Mouse (Mus musculus) megakaryocyte-erythroid progenitor cell, adult 5-6 weeks (primary cell): ENCODE measurements around the gene Fbxl18. TPM values are rescaled to one million over a fixed set of nuclear protein-coding genes. Genes with fewer than 3 reads are reported as not detected.

Experiments
- ATAC-seq: replicated peaks from 2 replicates; pipeline ENCODE4 v1.8.0; 2016; ENCODE audit warnings: mild to moderate bottlenecking, inconsistent platforms; ENCODE audit not compliant: severe bottlenecking, poor library complexity, low FRiP score, low TSS enrichment
- total RNA-seq, 2 experiments: library from RNA; stranded (forward) in 1 of 2; stranded (reverse) in 1 of 2; fragments of 200-1000, 215-1000 nt in 1 of 2; fragments of >200 nt in 1 of 2; fragmentation: Nextera tagmentation in 1 of 2; gene quantifications; 2 replicates each; pipeline ENCODE4 v1.2.3; 2014 to 2017

Gene Fbxl18
- 7.7 and 7.8 TPM in 2 replicates for total RNA-seq (2014; fragmentation: Nextera tagmentation)
- total RNA-seq (2017): 1.4 and 3.9 TPM in 2 replicates

DNA sequence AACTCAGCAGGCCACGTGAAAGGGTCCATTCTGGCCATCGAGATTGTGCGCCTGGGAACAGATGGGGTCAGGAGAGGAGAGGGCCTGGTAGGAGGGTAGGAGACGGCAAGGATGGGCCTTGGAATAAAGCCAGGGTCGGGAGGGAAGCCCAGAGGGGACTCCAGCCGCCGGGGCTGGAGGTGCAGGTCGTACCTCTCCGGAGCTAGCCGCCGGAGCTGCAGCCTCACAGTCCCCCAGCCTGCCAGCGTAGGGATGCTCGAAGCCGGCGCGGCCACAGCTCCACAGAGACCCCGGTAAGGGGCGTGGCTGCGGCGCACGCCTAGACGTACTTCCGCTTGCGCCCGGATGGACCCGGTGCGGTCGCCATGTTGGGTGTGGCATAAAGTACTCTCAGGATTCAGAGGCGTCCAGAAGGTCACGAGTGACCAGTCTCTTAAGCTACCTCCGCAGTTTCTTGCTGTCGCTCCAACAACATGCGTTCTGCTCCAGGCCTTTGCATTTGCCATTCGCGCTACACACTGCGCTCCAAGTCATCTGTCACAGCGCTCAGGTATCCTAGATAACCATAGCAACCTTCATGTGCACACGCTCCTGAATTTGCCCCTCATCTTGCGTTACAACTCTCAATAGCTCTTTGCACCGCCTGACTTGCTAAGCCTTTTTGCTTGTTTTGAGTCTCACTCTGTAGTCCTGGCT, at the start of gene Fbxl18:
TSS of gene Fbxl18 (minus strand) at position 504 of the 696 bp plus-strand sequence.
- peak; percentile 83 for ATAC-seq

DNA sequence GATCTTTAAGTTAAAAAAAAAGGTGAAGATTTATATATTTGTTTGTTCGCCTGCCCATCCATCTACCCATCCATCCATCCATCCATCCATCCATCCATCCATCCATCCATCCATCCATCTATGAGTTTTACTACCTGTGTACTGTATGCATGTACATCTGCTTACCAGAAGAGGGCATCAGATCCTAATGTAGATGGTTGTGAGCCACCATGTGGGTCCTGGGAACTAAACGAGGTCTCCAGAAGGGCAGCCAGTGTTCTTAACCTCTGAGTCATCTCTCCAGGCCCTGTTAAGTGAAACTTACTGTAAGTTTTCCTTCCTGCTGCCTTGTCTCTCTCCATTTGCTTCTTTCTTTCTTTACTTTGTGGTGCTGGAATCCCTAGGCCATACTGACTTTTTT, 45.2 kb upstream of the Fbxl18 start:
- no peak for ATAC-seq

DNA sequence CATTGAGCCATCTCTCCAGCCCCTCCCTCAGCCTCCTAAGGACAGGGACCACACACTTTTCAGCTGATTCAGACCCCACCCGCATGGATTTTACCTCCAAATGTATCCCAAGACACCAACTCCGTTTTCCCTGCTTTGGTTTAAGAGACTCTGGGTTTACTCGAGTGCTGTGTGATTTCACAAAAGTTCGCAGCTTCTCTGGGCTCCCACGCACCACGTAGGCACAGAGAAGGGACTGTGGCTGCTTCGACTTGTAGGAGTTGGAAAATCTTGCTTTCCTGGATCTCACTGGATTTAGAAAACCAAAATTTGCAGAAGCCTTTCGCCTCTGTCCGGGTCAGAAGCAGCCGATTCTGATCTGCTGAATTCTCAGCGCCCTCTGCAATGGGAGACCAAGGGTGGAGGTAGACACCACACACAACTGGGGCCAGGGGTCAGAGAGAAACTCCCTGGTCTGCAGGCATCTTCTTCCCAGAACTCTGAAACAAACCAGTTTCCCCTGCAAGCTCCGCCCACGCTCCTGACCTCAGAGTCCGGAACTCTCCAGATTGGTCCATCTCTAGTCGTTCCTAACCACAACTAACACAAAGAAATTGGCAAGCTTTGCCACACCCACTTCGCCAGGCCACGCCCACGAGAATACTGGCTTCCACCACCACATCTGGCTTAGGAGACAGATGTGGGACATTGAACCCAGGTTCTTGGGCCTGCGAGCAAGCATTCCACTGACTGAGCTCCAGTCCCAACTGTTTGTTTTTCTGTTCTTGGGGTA, 42.9 kb upstream of the Fbxl18 start:
- peak; percentile 75 for ATAC-seq

DNA sequence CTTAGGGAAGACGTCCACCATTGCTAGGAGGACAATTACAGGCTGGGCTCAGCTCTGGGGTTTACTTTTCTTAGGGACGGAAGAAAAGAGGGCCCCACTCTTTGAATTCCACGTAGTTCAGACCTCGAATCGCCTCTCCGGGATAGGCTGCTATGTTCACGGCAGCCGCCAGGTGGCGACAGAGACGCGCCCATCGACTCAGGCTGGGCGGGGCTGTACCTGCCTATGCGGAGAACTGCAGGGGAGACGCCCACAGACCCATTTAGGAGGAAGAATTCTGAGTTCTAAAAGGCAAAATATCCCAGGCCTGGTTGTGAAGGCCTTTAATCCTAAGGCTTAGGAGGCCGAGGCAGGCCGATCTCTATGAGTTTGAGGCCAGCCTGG, 41.1 kb upstream of the Fbxl18 start:
- peak; percentile 53 for ATAC-seq

DNA sequence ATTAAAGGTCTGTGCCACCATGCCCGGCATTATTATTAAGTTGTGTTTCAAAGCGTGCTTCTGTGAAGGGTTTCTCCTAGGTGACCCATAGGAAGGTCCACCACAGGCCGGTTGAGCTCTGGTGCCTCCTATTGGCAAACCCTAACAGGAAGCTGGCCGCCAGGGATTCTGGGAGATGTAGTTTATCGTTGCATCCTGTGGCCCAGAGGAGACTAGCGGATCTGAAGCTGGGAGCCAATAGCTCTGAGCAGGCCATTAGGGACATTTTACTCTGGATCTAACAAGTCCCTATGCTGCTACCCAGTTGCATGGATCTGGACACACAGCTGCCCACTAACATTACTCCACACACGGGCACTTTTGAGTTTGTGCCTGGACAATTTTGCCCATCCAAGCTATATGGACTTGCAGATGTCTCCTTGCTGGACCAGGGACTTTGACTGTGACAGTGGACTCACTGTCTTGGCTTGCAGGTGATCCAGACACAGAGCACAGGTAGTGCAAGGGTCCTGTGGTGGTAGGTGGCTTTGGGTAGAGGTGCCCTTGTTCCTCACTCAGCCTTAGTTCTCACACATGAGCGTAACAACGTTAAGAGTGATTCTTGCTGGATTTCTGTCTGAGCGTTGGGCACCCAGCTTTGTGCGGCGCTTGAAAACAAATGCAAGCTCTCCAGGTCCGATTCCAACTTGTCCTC, 40.6 kb upstream of the Fbxl18 start:
- peak; percentile 36; the same call in 1 of the 2 replicates for ATAC-seq

DNA sequence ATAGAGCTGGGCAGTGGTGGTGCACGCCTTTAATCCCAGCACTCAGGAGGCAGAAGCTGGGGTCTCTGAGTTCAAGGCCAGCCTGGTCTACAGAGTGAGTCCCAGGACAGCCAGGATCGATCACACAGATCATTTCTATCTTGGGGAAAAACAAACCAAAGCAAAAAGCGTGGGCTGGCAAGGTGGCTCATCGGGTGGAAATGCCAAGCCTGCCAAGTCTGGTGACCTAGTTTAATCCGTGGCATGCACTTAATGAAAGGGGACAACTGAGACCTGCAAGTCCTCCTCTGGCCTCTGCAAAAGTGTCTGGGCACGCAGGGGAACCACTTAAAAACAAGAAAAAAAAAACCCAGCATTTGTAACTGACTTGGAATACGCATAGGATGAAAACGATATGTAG, 37.5 kb upstream of the Fbxl18 start:
- ATAC-seq: no peak

DNA sequence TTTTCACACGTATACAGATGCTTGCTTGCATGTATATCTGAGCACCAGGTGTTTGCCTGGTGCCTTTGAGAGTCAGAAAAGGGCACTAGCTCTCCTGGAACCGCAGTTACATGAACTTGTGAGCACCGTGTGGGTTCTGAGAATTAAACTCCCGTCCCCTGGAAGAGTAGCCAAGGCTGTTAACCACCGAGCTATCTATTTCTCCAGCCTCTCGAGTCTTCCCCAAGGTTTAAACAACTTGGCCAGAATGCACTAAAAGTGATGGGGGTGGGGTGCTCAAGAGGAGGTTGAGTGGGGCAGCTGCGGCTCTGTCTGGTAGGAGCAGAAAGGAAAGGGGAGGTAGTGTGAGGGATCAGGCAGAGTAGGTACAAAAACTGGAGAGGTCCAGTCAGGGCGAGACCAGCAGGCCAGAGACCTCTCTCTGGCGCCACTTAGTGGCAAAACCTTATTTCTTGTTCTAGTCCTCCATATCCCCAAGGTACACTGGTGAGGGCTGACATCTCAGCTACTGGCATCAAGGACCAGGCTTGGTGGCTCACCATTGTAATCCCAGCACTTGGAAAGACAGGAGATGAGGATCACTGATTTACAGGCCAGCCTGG, 37.0 kb upstream of the Fbxl18 start:
- peak; percentile 70 for ATAC-seq

DNA sequence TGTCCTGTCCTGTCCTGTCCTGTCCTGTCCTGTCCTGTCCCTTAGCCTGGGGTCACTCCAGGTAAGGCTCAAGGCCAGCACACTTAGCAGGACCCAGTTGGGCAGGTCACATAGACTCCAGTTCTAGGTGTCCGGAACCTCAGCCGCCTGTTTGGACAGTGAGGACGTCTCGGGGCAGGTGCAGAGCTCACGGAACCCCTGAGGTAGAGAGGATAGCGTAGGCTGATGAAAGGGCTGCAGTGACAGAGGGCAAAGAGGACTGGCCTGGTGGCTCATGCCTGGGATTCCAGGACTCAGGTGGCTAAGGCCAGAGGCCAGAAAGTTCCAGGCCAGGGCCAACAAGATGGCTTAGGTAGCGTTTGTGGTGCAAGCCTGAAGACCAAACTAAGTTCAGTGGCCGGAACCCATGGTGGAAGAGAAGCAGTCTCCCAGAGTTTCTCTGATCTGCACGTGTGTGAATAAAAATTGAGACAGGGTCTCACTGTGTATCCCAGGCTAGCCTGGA, 36.1 kb upstream of the Fbxl18 start:
- no peak for ATAC-seq

DNA sequence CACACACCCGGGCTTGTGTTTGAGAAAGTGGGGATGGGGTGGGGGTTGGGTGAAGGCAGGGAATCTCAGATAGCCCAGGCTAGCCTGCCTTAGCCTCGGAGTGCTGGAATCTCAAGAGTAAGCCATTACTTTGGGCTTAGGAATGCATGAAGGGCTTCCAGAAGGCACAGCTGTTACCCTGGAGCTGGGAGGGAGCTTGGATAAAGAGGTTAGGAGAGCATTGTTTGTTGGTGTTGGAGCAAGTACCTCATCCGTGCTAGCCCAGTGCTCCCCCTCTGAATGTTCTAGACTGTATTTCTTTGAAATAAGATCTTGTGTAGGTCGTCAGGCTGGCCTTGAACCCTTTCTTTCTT, 34.2 kb upstream of the Fbxl18 start:
- ATAC-seq: no peak

DNA sequence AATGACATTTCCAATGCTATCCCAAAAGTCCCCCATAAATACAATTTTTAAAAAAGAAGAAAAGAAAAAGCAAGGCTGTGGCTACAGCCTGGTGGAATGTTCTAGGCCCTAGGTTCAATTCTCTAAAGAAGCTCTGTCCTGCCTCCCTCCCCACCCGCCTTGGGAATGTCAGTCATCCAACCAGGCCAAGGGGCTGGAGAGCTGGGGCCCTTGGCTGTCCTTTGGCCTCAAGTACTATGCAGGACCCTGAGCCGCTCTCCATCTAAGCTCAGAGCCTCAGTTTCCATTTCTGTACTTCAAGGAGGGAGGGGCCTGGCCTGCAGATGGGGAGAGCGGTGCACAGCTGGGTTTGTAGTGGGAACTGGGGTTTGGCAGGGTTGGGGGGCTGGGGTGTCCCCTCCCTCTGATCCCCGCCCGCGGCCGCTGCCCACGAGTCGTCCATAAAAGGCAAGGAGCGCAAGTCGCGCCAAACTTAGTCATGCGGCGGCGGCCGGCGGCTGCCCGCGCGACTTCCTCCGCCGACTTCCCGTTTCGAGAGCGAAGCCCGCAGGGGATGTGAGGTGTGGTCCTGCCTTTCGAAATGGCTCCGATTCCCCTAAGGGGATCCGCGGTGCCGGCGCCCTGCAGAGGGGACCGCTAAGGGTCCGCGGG, 33.7 kb upstream of the Fbxl18 start:
- ATAC-seq: peak; percentile 23

DNA sequence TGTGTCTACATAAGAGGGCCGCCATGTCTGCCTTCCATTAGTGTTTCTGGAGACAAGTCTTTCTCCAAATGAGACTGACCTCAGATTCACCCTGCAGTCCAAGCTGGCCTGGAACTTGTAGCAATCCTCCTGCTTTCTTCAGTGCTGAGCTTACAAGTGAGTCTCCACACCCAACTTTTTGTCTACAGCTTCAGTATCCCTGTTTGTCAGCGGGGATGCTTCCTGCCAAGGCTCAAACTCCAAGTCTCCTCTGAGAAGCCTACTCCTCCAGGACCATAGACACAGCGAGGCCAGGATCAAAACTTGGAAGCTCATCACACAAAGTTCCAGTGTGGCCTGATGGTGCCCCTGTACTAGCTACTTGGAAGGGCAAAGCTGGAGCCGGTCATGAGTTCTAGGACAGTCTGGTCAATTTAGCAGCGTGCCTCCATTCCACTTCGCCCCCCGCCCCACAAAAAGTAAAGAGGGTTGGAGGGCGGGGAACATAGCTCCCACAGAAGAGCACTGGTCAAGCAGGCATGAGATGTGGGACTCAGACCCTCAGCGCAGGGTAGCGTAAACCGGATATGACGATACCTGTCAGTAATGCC, 32.2 kb upstream of the Fbxl18 start:
- ATAC-seq: no peak

DNA sequence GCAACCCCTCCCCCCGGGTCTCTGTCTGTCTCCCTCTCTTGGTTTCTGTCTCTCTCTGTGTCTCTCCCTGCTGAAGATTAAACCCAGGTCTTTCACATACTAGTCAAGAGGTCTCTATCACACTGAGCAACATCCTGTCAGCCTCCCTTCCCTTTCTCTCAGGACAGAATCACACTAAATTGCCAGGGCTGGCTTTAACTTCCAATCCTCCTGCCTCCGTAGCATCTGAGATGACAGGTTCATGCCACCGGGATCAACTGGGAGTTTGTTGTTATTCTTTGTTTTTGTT, 31.7 kb upstream of the Fbxl18 start:
- ATAC-seq: no peak

DNA sequence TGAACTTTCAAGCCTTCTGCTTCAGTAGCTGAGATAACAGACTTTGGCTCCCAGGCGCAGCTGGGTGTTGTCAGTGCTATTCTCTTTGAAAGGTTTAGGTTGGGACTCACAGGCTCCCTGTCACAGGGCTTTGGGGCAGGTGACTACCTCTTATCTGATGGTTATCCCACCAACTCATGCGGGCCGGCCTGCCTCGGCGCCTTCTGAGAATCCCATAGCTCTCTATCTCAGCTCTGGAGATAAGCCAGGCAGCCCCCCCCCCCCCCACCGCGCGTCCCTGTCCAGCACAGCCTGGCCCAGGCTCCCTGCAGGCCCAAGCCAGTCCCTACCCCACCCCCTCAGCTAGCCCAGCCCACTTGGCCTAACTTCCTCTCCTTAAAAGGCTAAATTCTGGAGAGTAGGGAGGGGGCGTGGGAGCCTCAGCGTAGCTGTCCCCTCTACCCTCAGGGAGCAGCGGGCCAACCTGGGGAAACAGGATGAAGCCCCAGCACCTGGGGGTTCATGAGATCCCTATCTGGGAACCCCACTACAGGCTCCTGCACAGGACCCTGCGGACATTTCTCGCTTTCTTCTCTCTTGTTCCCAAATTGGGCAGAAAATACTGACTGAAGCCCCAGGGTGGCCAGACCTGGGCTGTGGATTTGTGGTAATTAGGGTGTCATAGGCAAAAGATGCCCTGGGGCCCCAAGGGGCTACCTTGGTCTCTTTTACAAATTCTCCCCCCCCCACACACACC, 31.2 kb upstream of the Fbxl18 start:
- peak; percentile 54 for ATAC-seq

DNA sequence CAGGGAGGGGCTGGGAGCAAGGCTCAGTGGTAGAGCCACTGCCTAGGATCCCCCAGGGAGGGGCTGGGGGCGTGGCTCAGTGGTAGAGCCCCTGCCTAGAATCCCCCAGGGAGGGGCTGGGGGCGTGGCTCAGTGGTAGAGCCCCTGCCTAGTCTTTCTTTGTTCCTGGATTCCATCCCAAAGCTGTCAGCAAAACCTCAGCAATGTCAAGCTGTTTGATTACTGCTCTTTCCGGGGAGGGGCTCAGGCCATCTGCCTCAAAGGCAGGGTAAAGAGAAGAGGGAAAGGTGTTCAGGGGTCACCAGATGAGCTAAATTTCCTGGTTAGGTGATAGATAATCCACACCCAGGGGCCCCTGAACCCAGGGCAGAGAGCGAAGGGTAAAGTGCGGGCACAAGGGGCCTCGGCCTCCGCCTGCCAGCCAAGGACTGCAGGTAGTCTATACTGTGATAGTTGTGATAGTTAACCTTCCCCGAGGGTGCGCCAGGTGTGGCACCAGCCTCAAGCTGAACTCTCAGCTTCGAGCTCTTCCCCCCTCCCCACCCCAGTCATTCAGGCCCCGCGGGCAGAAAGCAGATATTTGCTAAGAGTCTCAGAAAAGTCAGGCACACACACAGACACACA, 29.2 kb upstream of the Fbxl18 start:
- no peak for ATAC-seq

DNA sequence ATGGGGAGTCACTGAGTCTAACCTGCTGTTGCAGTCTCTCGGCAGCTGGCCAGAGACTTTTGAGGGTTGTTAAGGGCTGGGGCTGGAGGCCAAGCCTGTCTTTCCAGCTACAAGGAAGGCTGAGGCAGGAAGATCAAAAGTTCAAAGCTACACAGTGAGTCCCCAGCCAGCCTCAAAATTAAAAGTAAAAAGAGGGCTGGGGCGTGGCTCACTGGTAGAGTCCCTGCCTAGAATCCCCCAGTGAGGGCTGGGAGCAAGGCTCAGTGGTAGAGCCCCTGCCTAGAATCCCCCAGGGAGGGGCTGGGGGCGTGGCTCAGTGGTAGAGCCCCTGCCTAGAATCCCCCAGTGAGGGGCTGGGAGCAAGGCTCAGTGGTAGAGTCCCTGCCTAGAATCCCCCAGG, 28.6 kb upstream of the Fbxl18 start:
- ATAC-seq: no peak

DNA sequence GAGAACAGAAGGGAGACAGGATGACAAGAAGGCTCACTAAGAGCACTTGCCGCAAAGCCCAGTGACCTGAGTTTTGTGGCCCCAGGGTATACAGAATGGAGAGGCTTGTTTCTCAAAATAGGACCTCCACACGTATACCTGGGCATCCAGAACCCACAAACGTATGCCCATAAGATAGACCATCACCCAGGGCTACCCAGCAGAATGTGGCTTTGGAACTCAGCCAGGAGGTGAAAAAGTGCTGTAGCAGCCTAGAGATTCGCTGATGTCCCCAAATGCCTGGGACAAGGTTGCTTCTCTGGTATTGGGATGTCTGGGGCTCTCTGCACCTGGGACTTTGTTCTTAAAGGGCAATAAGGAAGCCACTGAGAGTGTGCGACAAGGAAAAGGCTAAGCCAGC, 27.0 kb upstream of the Fbxl18 start:
- ATAC-seq: no peak

DNA sequence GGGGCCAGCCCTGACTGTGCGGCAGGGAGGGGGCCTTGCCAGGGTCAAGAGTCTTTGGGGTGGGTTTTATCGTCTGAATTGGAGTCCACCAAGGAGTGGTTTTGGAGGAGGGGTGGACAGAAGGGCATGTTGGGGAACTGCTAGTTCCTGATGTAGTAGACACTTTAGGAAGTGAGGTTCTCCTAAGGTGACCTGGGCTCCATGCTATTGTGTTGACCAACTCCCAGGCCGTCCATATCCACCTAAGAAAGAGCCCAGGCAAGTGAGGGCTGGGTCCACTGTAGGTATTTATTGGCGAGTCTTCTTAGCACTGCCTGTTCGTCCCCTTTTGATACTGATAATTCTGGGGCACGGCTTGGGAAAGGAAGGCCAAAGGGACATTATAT, 25.8 kb upstream of the Fbxl18 start:
- ATAC-seq: no peak; the same call in 1 of the 2 replicates
